Mouse (Mus musculus) gastrocnemius, postnatal 25 days (tissue): ENCODE measurements around the gene Cym. TPM values are rescaled to one million over a fixed set of nuclear protein-coding genes. Genes with fewer than 3 reads are reported as not detected.

Source experiments
- DNase-seq: peaks from one replicate; pipeline ENCODE4 v3.0.0; 2022
- total RNA-seq, 2 experiments: library from RNA; stranded (reverse); gene quantifications; 1 replicate in 1 of 2; 2 replicates in 1 of 2; pipeline ENCODE4 v1.2.3; 2021

The Cym gene
- total RNA-seq, 2 experiments from 2014 or later, result not detected

DNA sequence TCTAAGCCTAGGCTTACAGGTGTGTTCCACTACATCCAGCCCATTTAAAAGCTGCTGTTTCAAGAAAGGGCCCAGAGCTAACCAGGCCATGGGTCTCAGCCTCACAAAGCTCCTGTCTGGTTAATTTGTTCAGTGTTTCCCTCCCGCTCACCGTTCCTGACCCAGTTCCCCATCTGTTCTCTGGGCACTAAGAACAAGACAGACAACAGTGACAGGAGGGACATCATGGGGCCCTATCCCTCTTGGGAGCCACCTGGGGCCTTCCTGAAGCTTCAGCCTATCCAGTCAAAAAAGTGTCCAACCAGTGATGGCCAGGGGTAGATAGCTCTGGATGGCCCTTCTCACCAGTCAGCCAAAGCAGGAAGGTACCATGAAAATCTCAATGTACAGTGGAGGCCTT lies 58.8 kb downstream of the Cym start:
- no peak for DNase-seq

Other genes with a start within 250 kb of the Cym start
- not detected for gene Kcna3, start 185.6 kb downstream of the Cym start, total RNA-seq
- gene Kcna2, start 120.6 kb downstream of the Cym start, total RNA-seq, result 1 to 10 TPM; 1.0 to 1.4 TPM
- gene Kcna10, start 38.7 kb downstream of the Cym start, total RNA-seq, result under 1 TPM in 1 of 2 experiments, not detected in 1; 0.23 TPM
- gene A630076J17Rik, start 8.9 kb upstream of the Cym start, total RNA-seq, result not detected
- not detected for gene Prok1, start 18.0 kb upstream of the Cym start, total RNA-seq
- gene Lamtor5, start 57.1 kb upstream of the Cym start, total RNA-seq, result 10 to 100 TPM; 47.5 to 55.1 TPM
- under 1 TPM in 1 of 2 experiments, not detected in 1; 0.19 TPM for gene Slc16a4, start 69.5 kb upstream of the Cym start, total RNA-seq
- 10 to 100 TPM; 16.5 TPM for gene Rbm15, start 111.9 kb upstream of the Cym start, total RNA-seq
- gene Kcnc4, start 237.8 kb upstream of the Cym start, total RNA-seq, result 10 to 100 TPM; 87.0 to 94.0 TPM